Comparison of ENCODE assay signal across 25 mouse cellular contexts in genomic region chr6:129747016-129747653, GRCm38 (mm10). TPM values are rescaled to one million over a fixed set of nuclear protein-coding genes. Genes with fewer than 3 reads are reported as not detected.
A peak's percentile ranks its signal among the peaks of the same experiment; 100 is the strongest.
DNase-seq lines count a peak whose midpoint lies in the region; ATAC-seq lines count a peak whose summit lies in the region.
"Had no signal": no experiment of that assay in that cellular context is flagged by ENCODE, and none has a peak within 500 bp of the region (broad histone marks: within the 10 kb centered on the region; RNA-seq: fewer than 3 reads in every experiment).

No protein-coding gene starts in this region.

- H3K36me3 ChIP-seq in hindbrain, embryonic 10.5 days = no peaks in the 10 kb centered on the region
- H3K36me3 ChIP-seq: forebrain, embryonic 10.5 days; heart, embryonic 13.5 days; limb, embryonic 13.5 days had no signal

- peak; percentile 5 for DNase-seq in CD4-positive, CD25-positive, alpha-beta regulatory T cell, adult 2 months (ENCODE audit: low read depth, low spot score)
- peak; percentile 19 to 32 for DNase-seq in spleen, postnatal 36 days (ENCODE audit: low spot score in 2 of 2)
- no peak for DNase-seq in spleen, adult 12 weeks (ENCODE audit: low spot score)
- DNase-seq in hindbrain, embryonic 10.5 days (ENCODE audit: low spot score) = no peak
- DNase-seq in right cerebral cortex, postnatal 10 days (ENCODE audit: low spot score in 2 of 2) = no peak
- no peak for DNase-seq in ovary, postnatal 14 days (ENCODE audit: low spot score)
- DNase-seq: gastrocnemius, postnatal 14 days; layer of hippocampus, adult 9-11 months; liver, postnatal 0 days; retina, postnatal 1 day; thymus, adult 18-20 months had no signal

- no peak overlapping the region for H3K27ac ChIP-seq in hindbrain, embryonic 10.5 days
- H3K27ac ChIP-seq: forebrain, embryonic 10.5 days; heart, embryonic 13.5 days; limb, embryonic 13.5 days had no signal

- no peaks in the 10 kb centered on the region for H3K27me3 ChIP-seq in hindbrain, embryonic 10.5 days (ENCODE audit: insufficient read depth, poor library complexity, severe bottlenecking)
- H3K27me3 ChIP-seq: heart, embryonic 13.5 days; limb, embryonic 13.5 days had no signal

- WGBS in hindbrain, embryonic 10.5 days = 81% methylated on average over 4 of the region's 4 CpGs

- no peak for ATAC-seq in CD4-positive, CD25-positive, alpha-beta regulatory T cell, adult 4 months
- peak; percentile 99 for ATAC-seq in megakaryocyte progenitor cell, adult 5-6 weeks (replicated peaks; ENCODE audit: poor library complexity)
- ATAC-seq: liver, postnatal 0 days; midbrain, embryonic 16.5 days had no signal

- H3K4me1 ChIP-seq in hindbrain, embryonic 10.5 days (replicated peaks) = no peaks in the 10 kb centered on the region
- H3K4me1 ChIP-seq: forebrain, embryonic 10.5 days; heart, embryonic 13.5 days; limb, embryonic 13.5 days had no signal

- peaks cover 12% of the 10 kb centered on the region; the same call in 1 of the 2 replicates for H3K9me3 ChIP-seq in hindbrain, embryonic 10.5 days

- H3K4me3 ChIP-seq in hindbrain, embryonic 10.5 days = no peak overlapping the region
- H3K4me3 ChIP-seq: forebrain, embryonic 10.5 days; heart, embryonic 13.5 days; limb, embryonic 13.5 days had no signal

RNA-seq across cellular contexts. Expression of gene Klri2, which starts 6.9 kb away (rescaled TPM):
- polyA plus RNA-seq in CD4-positive, CD25-positive, alpha-beta regulatory T cell, adult 4 months (2017; shearing (Covaris generic)) = not detected
- 0.15 TPM in 1 of 2 replicates, not detected in the other for total RNA-seq in megakaryocyte progenitor cell, adult 5-6 weeks (2015)
- total RNA-seq in megakaryocyte progenitor cell, adult 5-6 weeks (2017) = under 0.01 TPM in 1 of 2 replicates, not detected in the other
- polyA plus RNA-seq in hindbrain, embryonic 10.5 days (2016; fragmentation: Nextera tagmentation; extraction: Ambion mirVana) = not detected in 2 replicates
- total RNA-seq: adrenal gland, postnatal 4 days; gastrocnemius, postnatal 14 days; MEL had no signal
- polyA plus RNA-seq: embryonic facial prominence, embryonic 14.5 days; forebrain, embryonic 10.5 days; heart, embryonic 13.5 days; hindbrain, embryonic 11.5 days; kidney, embryonic 16.5 days; limb, embryonic 13.5 days; midbrain, embryonic 16.5 days; neural tube, embryonic 14.5 days had no signal

RNA-seq across cellular contexts. Expression of gene Klri1, which starts 30.2 kb away (rescaled TPM):
- not detected for polyA plus RNA-seq in CD4-positive, CD25-positive, alpha-beta regulatory T cell, adult 4 months (2017; shearing (Covaris generic))
- total RNA-seq in megakaryocyte progenitor cell, adult 5-6 weeks (2015) = not detected in 2 replicates
- total RNA-seq in megakaryocyte progenitor cell, adult 5-6 weeks (2017) = not detected in 2 replicates
- polyA plus RNA-seq in hindbrain, embryonic 10.5 days (2016; fragmentation: Nextera tagmentation; extraction: Ambion mirVana) = not detected in 2 replicates
- total RNA-seq: adrenal gland, postnatal 4 days; gastrocnemius, postnatal 14 days; MEL had no signal
- polyA plus RNA-seq: embryonic facial prominence, embryonic 14.5 days; forebrain, embryonic 10.5 days; frontal cortex, adult 2 months; heart, embryonic 13.5 days; hindbrain, embryonic 11.5 days; intestine, embryonic 14.5 days; kidney, embryonic 16.5 days; limb, embryonic 13.5 days; liver, postnatal 0 days; midbrain, embryonic 16.5 days had no signal

RNA-seq across cellular contexts. Expression of gene Gm156, which starts 36.9 kb away (rescaled TPM):
- polyA plus RNA-seq in CD4-positive, CD25-positive, alpha-beta regulatory T cell, adult 4 months (2017; shearing (Covaris generic)) = not detected
- total RNA-seq in megakaryocyte progenitor cell, adult 5-6 weeks (2015) = not detected in 2 replicates
- total RNA-seq in megakaryocyte progenitor cell, adult 5-6 weeks (2017) = not detected in 2 replicates
- polyA plus RNA-seq in hindbrain, embryonic 10.5 days (2016; fragmentation: Nextera tagmentation; extraction: Ambion mirVana) = not detected in 2 replicates
- total RNA-seq: adrenal gland, postnatal 4 days; gastrocnemius, postnatal 14 days; MEL had no signal
- polyA plus RNA-seq: embryonic facial prominence, embryonic 14.5 days; forebrain, embryonic 10.5 days; frontal cortex, adult 2 months; heart, embryonic 13.5 days; hindbrain, embryonic 11.5 days; intestine, embryonic 14.5 days; kidney, embryonic 16.5 days; limb, embryonic 13.5 days; liver, postnatal 0 days; midbrain, embryonic 16.5 days; neural tube, embryonic 14.5 days had no signal

Comparison
In these comparisons a context has a peak if more than half of its experiments do, and no peak if none do; other contexts are left out.
1. DNase-seq: peak in CD4-positive, CD25-positive, alpha-beta regulatory T cell, adult 2 months (single experiment) and spleen, postnatal 36 days (2 of 2); none in spleen, adult 12 weeks (single experiment), hindbrain, embryonic 10.5 days (single experiment), right cerebral cortex, postnatal 10 days (0 of 2) and ovary, postnatal 14 days (single experiment).